Mouse (Mus musculus) midbrain, postnatal 0 days (tissue): ENCODE measurements around the gene Ugp2. TPM values are rescaled to one million over a fixed set of nuclear protein-coding genes. Genes with fewer than 3 reads are reported as not detected.

ENCODE experiments used
- ATAC-seq: fragments of 200-750 bp; cut with Nextera tagmentation; 2 replicates; pipeline ENCODE4 v1.8.0; 2017; ENCODE audit warnings: moderate number of reproducible peaks, mild to moderate bottlenecking, moderate TSS enrichment, moderate library complexity; ENCODE audit not compliant: low FRiP score
- DNase-seq: peaks from one replicate; pipeline ENCODE4 v3.0.0-alpha.2; 2015; ENCODE audit warnings: low spot score
- H3K27ac ChIP-seq: fragments of 300-500 bp; sonication (generic); 2 replicates; pipeline ENCODE4 v1.5.1; 2014; ENCODE audit warnings: low read depth, mild to moderate bottlenecking, low read length, mixed read lengths
- H3K27me3 ChIP-seq: fragments of 300-500 bp; sonication (generic); 2 replicates; pipeline ENCODE4 v1.6.1; 2014; ENCODE audit warnings: low read length, control low read depth, mixed read lengths; ENCODE audit not compliant: insufficient read depth
- H3K36me3 ChIP-seq: fragments of 300-500 bp; sonication (generic); 2 replicates; pipeline ENCODE4 v1.6.1; 2014; ENCODE audit warnings: low read length, control low read depth, mixed read lengths; ENCODE audit not compliant: insufficient read depth
- H3K4me1 ChIP-seq: fragments of 300-500 bp; sonication (generic); 2 replicates; pipeline ENCODE4 v1.6.1; 2014; ENCODE audit warnings: mild to moderate bottlenecking, control low read depth, antibody characterized with exemption, low read length, mixed read lengths; ENCODE audit not compliant: insufficient read depth
- H3K4me2 ChIP-seq: fragments of 300-500 bp; sonication (generic); 2 replicates; pipeline ENCODE4 v1.6.1; 2014; ENCODE audit warnings: low read depth, mild to moderate bottlenecking, low read length, mixed read lengths; ENCODE audit not compliant: poor library complexity, severe bottlenecking
- H3K4me3 ChIP-seq: fragments of 300-500 bp; sonication (generic); 2 replicates; pipeline ENCODE4 v1.5.1; 2014; ENCODE audit warnings: low read depth, mild to moderate bottlenecking, low read length, moderate library complexity
- H3K9ac ChIP-seq: fragments of 300-500 bp; sonication (generic); replicated peaks from 2 replicates; pipeline ENCODE4 v1.6.1; 2014; ENCODE audit warnings: mild to moderate bottlenecking, low read length, moderate library complexity, mixed read lengths; ENCODE audit not compliant: poor library complexity, severe bottlenecking
- H3K9me3 ChIP-seq: fragments of 300-500 bp; sonication (generic); 2 replicates; pipeline ENCODE4 v1.6.1; 2016; ENCODE audit warnings: low read length, control low read depth
- CTCF ChIP-seq: IDR thresholded peaks from 2 replicates; pipeline ENCODE4 v1.5.1; 2016; ENCODE audit warnings: antibody characterized with exemption, mild to moderate bottlenecking
- WGBS: fragments of 180-500 bp; shearing (Covaris S2); extraction: QIAGEN DNeasy Blood & Tissue Kit; methylation state at CpG from one replicate; pipeline ENCODE4 v1.1.7; 2014; 5-methylcytosine and 5-hydroxymethylcytosine counted together
- polyA plus RNA-seq: library from polyadenylated mRNA; unstranded; fragments of >200 nt; fragmentation: Nextera tagmentation; extraction: Ambion mirVana; gene quantifications from 2 replicates; pipeline ENCODE4 v1.2.1, GENCODE M21; 2015
- total RNA-seq: library from RNA; depleted of rRNA; stranded (reverse); fragments of >200 nt; gene quantifications from 2 replicates; pipeline ENCODE4 v1.2.3, GENCODE M21; 2014; rRNA removed

The Ugp2 gene
- total RNA-seq, result 44.8 and 47.1 TPM in 2 replicates
- 54.2 and 58.8 TPM in 2 replicates for polyA plus RNA-seq

DNA sequence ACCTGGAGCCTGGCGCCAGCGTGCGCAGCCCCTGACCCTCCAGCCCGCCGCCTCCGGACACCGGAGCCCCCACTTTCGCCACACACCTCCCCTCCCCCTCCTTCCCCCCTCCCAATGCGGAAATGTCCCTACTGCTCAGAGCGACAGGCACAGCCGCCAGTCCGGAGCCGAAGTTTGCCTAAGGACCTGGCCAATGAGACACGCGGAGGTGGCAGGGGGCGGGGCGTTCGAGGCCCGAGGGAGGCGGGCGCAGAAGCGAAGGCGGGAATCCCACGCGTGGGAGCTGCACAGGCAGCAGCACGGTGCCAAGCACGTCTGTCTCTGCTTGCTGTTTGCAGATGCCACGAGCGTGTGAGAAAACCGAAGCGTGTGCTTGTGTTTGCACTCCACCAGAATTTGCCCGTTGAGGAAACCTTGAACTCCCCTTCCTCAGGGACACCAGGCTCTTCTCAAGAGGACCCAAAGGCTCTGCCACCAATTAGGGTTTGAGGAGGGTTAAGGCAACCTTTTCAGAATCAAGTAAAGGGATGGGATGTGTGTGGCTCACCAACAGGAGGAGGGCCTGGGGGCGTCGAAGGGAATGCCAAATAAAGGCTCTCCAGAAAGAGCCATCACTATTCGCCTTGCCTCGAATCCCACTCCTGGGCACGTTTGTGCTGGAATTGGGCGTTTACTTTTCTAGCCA, at the start of gene Ugp2:
Ugp2 (minus strand) TSS at position 80 of the 685 bp plus-strand sequence.
- peaks cover 11% of the 10 kb centered on the region; the same call in 1 of the 2 replicates for H3K4me1 ChIP-seq
- no peaks in the 10 kb centered on the region for H3K36me3 ChIP-seq
- peak; percentile 98 for DNase-seq
- WGBS, result 5% methylated on average over 38 of the region's 38 CpGs
- no peaks in the 10 kb centered on the region for H3K27me3 ChIP-seq
- TF ChIP-seq CTCF, result no peak
- no peaks in the 10 kb centered on the region for H3K9me3 ChIP-seq
- H3K27ac ChIP-seq, result peak within 1 kb of the TSS; percentile 69
- H3K4me3 ChIP-seq, result peak within 1 kb of the TSS; percentile 92
- peak within 1 kb of the TSS; percentile 66 for H3K4me2 ChIP-seq
- peak within 1 kb of the TSS; percentile 83 for H3K9ac ChIP-seq
- ATAC-seq, result peak; percentile 99

DNA sequence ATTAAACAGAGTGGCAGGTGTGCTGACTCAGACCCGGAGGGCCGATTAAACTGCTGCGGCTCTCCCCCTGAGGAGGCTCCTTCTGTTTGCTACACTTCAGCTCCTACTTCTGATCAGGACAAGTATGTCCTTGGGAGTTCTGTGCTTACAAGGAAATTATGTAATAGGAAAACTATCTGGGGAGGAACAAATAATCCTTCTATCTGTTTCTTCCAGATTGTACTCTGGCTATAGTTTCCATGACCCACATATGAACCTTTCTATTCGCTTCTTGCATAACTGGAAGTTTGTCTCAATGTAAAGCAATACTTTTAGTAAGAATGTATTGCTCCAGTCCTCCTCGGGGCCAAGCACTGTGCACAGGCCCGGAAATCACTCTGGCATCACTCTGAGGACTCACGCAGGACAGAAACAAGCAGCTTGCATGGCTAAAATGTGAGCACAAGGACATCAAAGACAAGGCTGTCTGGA, 43.9 kb upstream of the Ugp2 start:
- ATAC-seq, result no peak
- Histone ChIP-seq H3K9me3 (no peaks in the 10 kb centered on the region), H3K4me1 (no peaks in the 10 kb centered on the region), H3K4me3 (no peak overlapping the region), H3K27me3 (no peaks in the 10 kb centered on the region), H3K36me3 (no peaks in the 10 kb centered on the region), H3K4me2 (no peak overlapping the region), H3K27ac (no peak overlapping the region), H3K9ac (no peak overlapping the region)
- WGBS, result 54% methylated on average over 7 of the region's 7 CpGs
- DNase-seq, result no peak
- TF ChIP-seq CTCF, result no peak

DNA sequence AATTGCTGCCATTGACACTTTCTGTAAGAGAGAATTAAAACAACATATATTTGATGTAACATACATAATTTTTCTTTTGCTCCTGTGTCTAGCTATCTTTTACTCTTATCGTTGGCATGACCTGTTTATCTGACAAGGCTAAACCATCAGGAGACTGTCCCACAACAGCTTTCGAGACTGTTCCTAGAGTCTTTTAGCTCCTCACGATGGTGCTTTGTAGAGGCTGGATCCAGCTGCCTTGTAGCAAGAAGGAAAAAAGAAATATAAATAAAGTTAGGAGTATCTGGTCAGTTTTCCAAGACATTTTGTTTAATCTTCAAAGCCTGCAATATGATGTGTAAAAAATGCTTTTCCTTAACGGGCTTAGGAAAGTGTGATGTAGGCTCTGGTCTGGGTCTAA, 35.7 kb upstream of the Ugp2 start:
- TF ChIP-seq CTCF, result no peak
- no peak for ATAC-seq
- 92% methylated on average over 4 of the region's 4 CpGs for WGBS

GRCm38 (mm10) chr11:21406141-21406540, 35.1 kb upstream of the Ugp2 start:
- H3K4me1 ChIP-seq, result no peaks in the 10 kb centered on the region
- DNase-seq, result no peak
- WGBS, result 74% methylated on average over 1 of the region's 1 CpGs

More for the DNA sequence above, 35.7 kb upstream of the Ugp2 start:
- H3K4me2 ChIP-seq, result no peak overlapping the region
- H3K27ac ChIP-seq, result no peak overlapping the region
- DNase-seq, result no peak
- no peaks in the 10 kb centered on the region for H3K9me3 ChIP-seq
- no peaks in the 10 kb centered on the region for H3K4me1 ChIP-seq
- no peak overlapping the region for H3K4me3 ChIP-seq
- no peaks in the 10 kb centered on the region for H3K27me3 ChIP-seq
- H3K9ac ChIP-seq, result no peak overlapping the region
- no peaks in the 10 kb centered on the region for H3K36me3 ChIP-seq

GRCm38 (mm10) chr11:21403877-21404276, 32.9 kb upstream of the Ugp2 start:
- H3K27ac ChIP-seq, result no peak overlapping the region
- no peak overlapping the region for H3K4me3 ChIP-seq
- no peaks in the 10 kb centered on the region for H3K27me3 ChIP-seq
- no peaks in the 10 kb centered on the region for H3K36me3 ChIP-seq
- no peak overlapping the region for H3K4me2 ChIP-seq
- ATAC-seq, result no peak
- no peak for TF ChIP-seq CTCF
- no peak for DNase-seq
- no peaks in the 10 kb centered on the region for H3K4me1 ChIP-seq
- WGBS, result 75% methylated on average over 1 of the region's 1 CpGs
- no peaks in the 10 kb centered on the region for H3K9me3 ChIP-seq
- no peak overlapping the region for H3K9ac ChIP-seq

More at GRCm38 (mm10) chr11:21406141-21406540, 35.1 kb upstream of the Ugp2 start:
- no peak overlapping the region for H3K4me3 ChIP-seq
- no peaks in the 10 kb centered on the region for H3K36me3 ChIP-seq
- H3K9me3 ChIP-seq, result no peaks in the 10 kb centered on the region
- no peak for TF ChIP-seq CTCF
- H3K9ac ChIP-seq, result no peak overlapping the region
- ATAC-seq, result no peak
- H3K27me3 ChIP-seq, result no peaks in the 10 kb centered on the region
- no peak overlapping the region for H3K4me2 ChIP-seq
- H3K27ac ChIP-seq, result no peak overlapping the region

DNA sequence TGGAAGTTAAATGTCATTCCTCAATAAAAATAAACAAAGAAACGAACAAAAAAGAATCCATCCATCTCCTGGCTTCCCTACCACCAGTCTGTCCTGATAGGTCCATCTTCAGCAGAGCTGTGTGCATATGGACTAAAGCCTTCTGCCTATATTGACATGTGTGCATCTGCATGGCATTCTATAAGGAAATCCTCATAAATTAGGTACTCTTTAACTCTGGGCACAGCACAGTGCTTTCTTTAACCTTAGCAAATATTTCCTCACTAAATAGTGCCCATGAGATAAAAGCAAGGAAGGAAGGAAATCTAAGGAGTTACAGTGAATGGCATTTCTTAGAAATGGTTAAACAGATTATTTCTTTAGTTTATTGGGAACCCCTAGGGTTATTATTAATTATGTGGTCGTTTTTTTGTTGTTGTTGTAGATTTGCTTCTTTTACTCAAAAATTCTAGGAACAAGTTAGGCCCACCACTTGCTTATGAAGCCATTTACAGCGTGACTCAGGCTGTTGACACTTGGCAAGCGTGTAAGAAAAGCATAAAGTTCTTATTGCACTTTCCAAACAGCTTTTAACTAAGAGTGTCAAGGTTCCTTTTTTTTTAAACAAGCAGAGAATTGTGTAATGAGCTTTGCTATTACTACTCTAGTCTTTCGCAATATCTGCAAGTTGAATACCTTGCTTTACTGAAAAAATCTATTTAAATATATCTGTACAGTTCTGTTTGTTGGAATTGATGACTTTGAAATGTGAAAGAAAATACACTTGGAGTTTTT, 31.7 kb upstream of the Ugp2 start:
- Histone ChIP-seq H3K27ac (no peak overlapping the region), H3K9ac (no peak overlapping the region), H3K27me3 (no peaks in the 10 kb centered on the region), H3K4me3 (no peak overlapping the region), H3K9me3 (no peaks in the 10 kb centered on the region), H3K4me1 (no peaks in the 10 kb centered on the region), H3K36me3 (no peaks in the 10 kb centered on the region), H3K4me2 (no peak overlapping the region)
- WGBS, result 60% methylated on average over 5 of the region's 5 CpGs
- no peak for DNase-seq
- TF ChIP-seq CTCF, result no peak
- ATAC-seq, result no peak
